ENCODE assay signal across 13 mouse cellular contexts in the genomic region with DNA sequence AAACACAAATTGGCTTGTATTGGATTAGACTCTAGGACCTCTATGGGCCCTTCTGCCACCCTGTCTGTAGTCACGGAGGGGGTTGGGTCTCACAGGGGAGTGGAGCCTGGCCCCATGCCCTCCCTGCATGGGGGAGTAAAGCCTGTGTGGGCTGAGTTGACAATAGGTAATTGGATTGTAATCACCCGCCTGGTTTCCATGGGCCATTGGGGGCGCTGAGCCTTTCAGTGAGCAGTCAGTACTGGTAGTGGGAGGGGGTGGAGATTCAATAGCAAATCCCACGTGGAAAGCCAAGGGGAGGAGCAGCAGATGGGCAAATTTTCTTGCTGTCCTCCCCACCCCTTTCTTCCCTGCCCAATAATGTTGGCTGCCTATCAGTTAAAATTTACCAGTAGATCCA. TPM values are rescaled to one million over a fixed set of nuclear protein-coding genes. Genes with fewer than 3 reads are reported as not detected.
DNase-seq lines count a peak whose midpoint lies in the region; ATAC-seq lines count a peak whose summit lies in the region.
"Had no signal": no experiment of that assay in that cellular context is flagged by ENCODE, and none has a peak within 500 bp of the region (broad histone marks: within the 10 kb centered on the region; RNA-seq: fewer than 3 reads in every experiment).

No protein-coding gene starts in this region.

- no peak overlapping the region for H3K4me3 ChIP-seq in embryonic facial prominence, embryonic 14.5 days (ENCODE audit: low read depth, low read length)
- no peak overlapping the region for H3K4me3 ChIP-seq in limb, embryonic 10.5 days
- H3K4me3 ChIP-seq: embryonic facial prominence, embryonic 15.5 days; limb, embryonic 15.5 days; myocyte had no signal

- H3K36me3 ChIP-seq in embryonic facial prominence, embryonic 14.5 days (ENCODE audit: control insufficient read depth, insufficient read depth, low read length), result peaks cover 47% of the 10 kb centered on the region
- H3K36me3 ChIP-seq in limb, embryonic 10.5 days, result peaks cover 60% of the 10 kb centered on the region

- peaks cover 19% of the 10 kb centered on the region for H3K4me1 ChIP-seq in embryonic facial prominence, embryonic 14.5 days (ENCODE audit: control insufficient read depth, insufficient read depth, low read length)
- H3K4me1 ChIP-seq in limb, embryonic 10.5 days, result peaks cover 31% of the 10 kb centered on the region

- H3K27ac ChIP-seq in embryonic facial prominence, embryonic 14.5 days (replicated peaks; ENCODE audit: low read depth, low read length), result no peak overlapping the region
- no peak overlapping the region for H3K27ac ChIP-seq in limb, embryonic 10.5 days
- H3K27ac ChIP-seq: limb, embryonic 15.5 days had no signal

- no peak overlapping the region for H3K4me2 ChIP-seq in embryonic facial prominence, embryonic 14.5 days (ENCODE audit: low read depth, low read length)
- H3K4me2 ChIP-seq: embryonic facial prominence, embryonic 15.5 days; limb, embryonic 15.5 days had no signal

- ATAC-seq in embryonic facial prominence, embryonic 14.5 days (ENCODE audit: low read depth), result no peak

- WGBS in embryonic facial prominence, embryonic 14.5 days, result 34% methylated on average over 4 of the region's 4 CpGs
- WGBS in limb, embryonic 10.5 days, result 52% methylated on average over 4 of the region's 4 CpGs

- DNase-seq in frontal cortex, adult 2 months (ENCODE audit: extremely low spot score in 1 of 2, low spot score in 1 of 2), result peak; percentile 13 to 17
- DNase-seq in frontal cortex, postnatal 25 days (ENCODE audit: low spot score in 2 of 2), result no peak
- DNase-seq in R1 (ENCODE audit: low read depth, low spot score), result peak; percentile 67
- peak; percentile 57 for DNase-seq in embryonic facial prominence, embryonic 14.5 days (ENCODE audit: low spot score)
- peak; percentile 27 to 32 for DNase-seq in layer of hippocampus, postnatal 36 days
- no peak for DNase-seq in adrenal gland, adult 18-20 months (ENCODE audit: low spot score in 2 of 2)
- DNase-seq in gastrocnemius, postnatal 36 days, result no peak
- DNase-seq in limb, embryonic 10.5 days (ENCODE audit: low spot score), result no peak
- DNase-seq: heart, postnatal 36 days; thymus, adult 18-20 months had no signal

- intact Hi-C loops in gastrocnemius, postnatal 36 days (cut with DNase I), result no loop called here

- H3K9me3 ChIP-seq in embryonic facial prominence, embryonic 14.5 days (ENCODE audit: control insufficient read depth, low read length), result no peaks in the 10 kb centered on the region
- no peaks in the 10 kb centered on the region for H3K9me3 ChIP-seq in limb, embryonic 10.5 days (replicated peaks)
- H3K9me3 ChIP-seq: embryonic facial prominence, embryonic 15.5 days; limb, embryonic 15.5 days had no signal

- H3K27me3 ChIP-seq in embryonic facial prominence, embryonic 14.5 days (replicated peaks; ENCODE audit: control insufficient read depth, insufficient read depth, low read length), result no peaks in the 10 kb centered on the region
- 0 out of 2 replicates have a peak, but pooled peaks cover 4% of the 10 kb centered on the region for H3K27me3 ChIP-seq in limb, embryonic 10.5 days (ENCODE audit: low read depth, poor library complexity, severe bottlenecking)
- H3K27me3 ChIP-seq: embryonic facial prominence, embryonic 15.5 days; limb, embryonic 15.5 days had no signal

- H3K9ac ChIP-seq in embryonic facial prominence, embryonic 14.5 days (ENCODE audit: low read depth, low read length), result no peak overlapping the region
- H3K9ac ChIP-seq: embryonic facial prominence, embryonic 15.5 days; limb, embryonic 15.5 days had no signal

RNA-seq across cellular contexts. Expression of gene Hmgn2, which starts 1.7 kb away (rescaled TPM):
- 204 and 207 TPM in 2 replicates for polyA plus RNA-seq in frontal cortex, adult 2 months (2012; rRNA removed)
- polyA plus RNA-seq in embryonic facial prominence, embryonic 14.5 days (2014; fragmentation: Nextera tagmentation; extraction: Ambion mirVana), result 2,056 and 2,380 TPM in 2 replicates
- total RNA-seq in layer of hippocampus, postnatal 36 days (2021), result 100 to 1,000 TPM; 119 to 123 TPM
- total RNA-seq in adrenal gland, adult 18-20 months (2021), result 100 to 1,000 TPM in 1 of 2 experiments, 10 to 100 TPM in 1; 79.3 to 181 TPM
- total RNA-seq in gastrocnemius, postnatal 36 days (2021), result 10 to 100 TPM; 31.8 to 54.4 TPM
- 2,670 and 2,950 TPM in 2 replicates for polyA plus RNA-seq in limb, embryonic 10.5 days (2016; fragmentation: Nextera tagmentation; extraction: Ambion mirVana)

RNA-seq across cellular contexts. Expression of gene Dhdds, which starts 30.5 kb away (rescaled TPM):
- polyA plus RNA-seq in frontal cortex, adult 2 months (2012; rRNA removed), result 54.8 and 56.5 TPM in 2 replicates
- 42.3 and 48.9 TPM in 2 replicates for polyA plus RNA-seq in embryonic facial prominence, embryonic 14.5 days (2014; fragmentation: Nextera tagmentation; extraction: Ambion mirVana)
- 10 to 100 TPM; 57.8 to 62.6 TPM for total RNA-seq in layer of hippocampus, postnatal 36 days (2021)
- 10 to 100 TPM; 39.1 to 46.2 TPM for total RNA-seq in adrenal gland, adult 18-20 months (2021)
- 10 to 100 TPM; 10.5 to 10.9 TPM for total RNA-seq in gastrocnemius, postnatal 36 days (2021)
- 41.8 and 41.9 TPM in 2 replicates for polyA plus RNA-seq in limb, embryonic 10.5 days (2016; fragmentation: Nextera tagmentation; extraction: Ambion mirVana)

RNA-seq across cellular contexts. Expression of gene Lin28a, which starts 48.4 kb away (rescaled TPM):
- not detected in 2 replicates for polyA plus RNA-seq in frontal cortex, adult 2 months (2012; rRNA removed)
- not detected in 2 replicates for polyA plus RNA-seq in embryonic facial prominence, embryonic 14.5 days (2014; fragmentation: Nextera tagmentation; extraction: Ambion mirVana)
- total RNA-seq in layer of hippocampus, postnatal 36 days (2021), result not detected
- total RNA-seq in adrenal gland, adult 18-20 months (2021), result not detected
- 1 to 10 TPM in 1 of 2 experiments, under 1 TPM in 1; 0.28 to 1.1 TPM for total RNA-seq in gastrocnemius, postnatal 36 days (2021)
- 16.7 and 46.5 TPM in 2 replicates for polyA plus RNA-seq in limb, embryonic 10.5 days (2016; fragmentation: Nextera tagmentation; extraction: Ambion mirVana)
- total RNA-seq: heart, postnatal 36 days had no signal
- polyA plus RNA-seq: embryonic facial prominence, embryonic 15.5 days; limb, embryonic 15.5 days had no signal

Comparison
In these comparisons a context has a peak if more than half of its experiments do, and no peak if none do; other contexts are left out.
1. DNase-seq: peak in frontal cortex, adult 2 months (2 of 2), R1 (single experiment), embryonic facial prominence, embryonic 14.5 days (single experiment) and layer of hippocampus, postnatal 36 days (2 of 2); none in frontal cortex, postnatal 25 days (0 of 2), adrenal gland, adult 18-20 months (0 of 2), gastrocnemius, postnatal 36 days (0 of 2) and limb, embryonic 10.5 days (single experiment).